In the genomic region with DNA sequence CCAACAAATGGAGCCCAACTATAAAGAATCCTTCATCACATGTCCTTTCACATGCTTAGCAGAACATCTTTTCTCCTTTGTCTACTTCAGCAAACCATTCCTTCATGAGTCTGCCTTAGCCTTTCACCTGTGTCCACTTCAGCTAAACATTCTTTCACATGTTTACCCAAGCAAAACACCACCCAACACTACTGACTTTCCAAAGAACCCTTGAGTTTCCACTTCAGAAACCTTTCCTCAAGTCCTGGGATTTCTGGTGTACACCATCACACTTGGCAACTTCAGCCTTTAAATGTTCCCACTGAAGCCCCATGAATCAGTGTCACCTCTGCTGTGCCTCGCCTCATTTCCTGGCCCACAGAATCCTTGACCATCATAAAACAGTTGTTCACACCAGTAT, we compare ENCODE assay signal across 28 mouse cellular contexts.
"Had no signal": no experiment of that assay in that cellular context is flagged by ENCODE, and none has a peak within 500 bp of the region (broad histone marks: within the 10 kb centered on the region; RNA-seq: fewer than 3 reads in every experiment).

No protein-coding gene starts in this region.

- H3K27ac ChIP-seq: left cerebral cortex, adult 2 months; limb, embryonic 10.5 days; limb, embryonic 12.5 days; limb, embryonic 13.5 days; limb, embryonic 15.5 days; liver, embryonic 12.5 days; liver, embryonic 13.5 days; liver, embryonic 14.5 days; liver, embryonic 15.5 days; lung, embryonic 15.5 days; macrophage; midbrain, embryonic 10.5 days; midbrain, embryonic 12.5 days; midbrain, embryonic 13.5 days; midbrain, embryonic 15.5 days; neural tube, embryonic 12.5 days; neural tube, embryonic 13.5 days had no signal

- H3K36me3 ChIP-seq: limb, embryonic 10.5 days; limb, embryonic 12.5 days; limb, embryonic 13.5 days; limb, embryonic 15.5 days; liver, embryonic 12.5 days; liver, embryonic 13.5 days; liver, embryonic 15.5 days; lung, embryonic 15.5 days; midbrain, embryonic 10.5 days; midbrain, embryonic 12.5 days; midbrain, embryonic 13.5 days; midbrain, embryonic 15.5 days; neural tube, embryonic 12.5 days; neural tube, embryonic 13.5 days had no signal

- H3K4me2 ChIP-seq: limb, embryonic 12.5 days; limb, embryonic 13.5 days; limb, embryonic 15.5 days; liver, embryonic 11.5 days; liver, embryonic 12.5 days; liver, embryonic 13.5 days; liver, embryonic 15.5 days; lung, embryonic 14.5 days; lung, embryonic 15.5 days; midbrain, embryonic 11.5 days; midbrain, embryonic 12.5 days; midbrain, embryonic 13.5 days; midbrain, embryonic 15.5 days; neural tube, embryonic 12.5 days; neural tube, embryonic 13.5 days had no signal

- H3K9ac ChIP-seq: limb, embryonic 12.5 days; limb, embryonic 13.5 days; limb, embryonic 15.5 days; liver, embryonic 12.5 days; liver, embryonic 13.5 days; liver, embryonic 14.5 days; liver, embryonic 15.5 days; liver, postnatal 0 days; lung, embryonic 14.5 days; lung, embryonic 15.5 days; midbrain, embryonic 12.5 days; midbrain, embryonic 13.5 days; midbrain, embryonic 15.5 days; neural tube, embryonic 12.5 days; neural tube, embryonic 13.5 days had no signal

- H3K4me3 ChIP-seq: left cerebral cortex, adult 2 months; limb, embryonic 10.5 days; limb, embryonic 12.5 days; limb, embryonic 13.5 days; limb, embryonic 15.5 days; liver, embryonic 12.5 days; liver, embryonic 13.5 days; liver, embryonic 15.5 days; lung, embryonic 15.5 days; megakaryocyte, embryonic 14.5 days; midbrain, embryonic 10.5 days; midbrain, embryonic 12.5 days; midbrain, embryonic 13.5 days; midbrain, embryonic 15.5 days; myocyte; neural tube, embryonic 12.5 days; neural tube, embryonic 13.5 days had no signal

- H3K4me1 ChIP-seq: limb, embryonic 10.5 days; limb, embryonic 12.5 days; limb, embryonic 13.5 days; limb, embryonic 15.5 days; liver, embryonic 12.5 days; liver, embryonic 13.5 days; liver, embryonic 15.5 days; lung, embryonic 15.5 days; megakaryocyte, embryonic 14.5 days; midbrain, embryonic 10.5 days; midbrain, embryonic 12.5 days; midbrain, embryonic 13.5 days; midbrain, embryonic 15.5 days; neural tube, embryonic 12.5 days; neural tube, embryonic 13.5 days had no signal

- ATAC-seq: liver, embryonic 12.5 days; liver, postnatal 0 days; midbrain, embryonic 13.5 days; midbrain, embryonic 15.5 days; midbrain, embryonic 16.5 days had no signal

- DNase-seq: layer of hippocampus, postnatal 36 days; left cerebral cortex, postnatal 4 days; liver; liver, embryonic 13.5 days; liver, postnatal 0 days; lung, embryonic 14.5 days; midbrain, embryonic 14.5 days had no signal

- H3K9me3 ChIP-seq: limb, embryonic 10.5 days; limb, embryonic 12.5 days; limb, embryonic 13.5 days; limb, embryonic 15.5 days; liver, embryonic 12.5 days; liver, embryonic 13.5 days; liver, embryonic 15.5 days; lung, embryonic 15.5 days; megakaryocyte, embryonic 14.5 days; midbrain, embryonic 10.5 days; midbrain, embryonic 12.5 days; midbrain, embryonic 13.5 days; midbrain, embryonic 15.5 days; neural tube, embryonic 12.5 days; neural tube, embryonic 13.5 days had no signal

- H3K27me3 ChIP-seq: limb, embryonic 12.5 days; limb, embryonic 15.5 days; liver, embryonic 12.5 days; liver, embryonic 13.5 days; liver, embryonic 15.5 days; lung, embryonic 15.5 days; midbrain, embryonic 12.5 days; midbrain, embryonic 13.5 days; midbrain, embryonic 15.5 days; neural tube, embryonic 12.5 days; neural tube, embryonic 13.5 days had no signal
